Mouse (Mus musculus) retina, embryonic 14.5 days (tissue): Measurements from ENCODE around the gene Vmn2r76.
"Not testable (repeated sequence)": the region's sequence is repeated elsewhere in the genome, so short reads cannot be mapped to it uniquely, and the experiment has no call there.

Source experiments
- DNase-seq: peaks from one replicate; pipeline ENCODE4 v3.0.0-alpha.2; 2015; ENCODE audit warnings: low spot score

The Vmn2r76 gene

GRCm38 (mm10) chr7:86246208-86246607 is at the start of gene Vmn2r76:
Gene Vmn2r76, minus strand, starts transcription at chr7:86246308.
- no peak for DNase-seq

- DNase-seq = no peak
Observed at GRCm38 (mm10) chr7:86277072-86277471, 31.0 kb upstream of the Vmn2r76 start, which contains the start of gene Olfr310. Gene Olfr310, minus strand, starts transcription at chr7:86277172.

GRCm38 (mm10) chr7:86211345-86211744 is 34.8 kb downstream of the Vmn2r76 start:
- peak; percentile 55 for DNase-seq

- not testable (repeated sequence) for DNase-seq
Observed at GRCm38 (mm10) chr7:86171678-86172077, 74.4 kb downstream of the Vmn2r76 start, which contains the start of gene Vmn2r75. Gene Vmn2r75, minus strand, starts transcription at chr7:86171778.
